Mouse (Mus musculus) 416B (cell line): ENCODE measurements at regions not wholly inside any gene's neighbourhood (a gene's known extent, or its start where the extent isn't known, plus 50 kb on each side); places are given as distances from the start of the nearest gene placed in this dataset.

Experiments
- DNase-seq: peaks from one replicate; pipeline ENCODE4 v3.0.0; 2011; ENCODE audit warnings: low read depth

DNA sequence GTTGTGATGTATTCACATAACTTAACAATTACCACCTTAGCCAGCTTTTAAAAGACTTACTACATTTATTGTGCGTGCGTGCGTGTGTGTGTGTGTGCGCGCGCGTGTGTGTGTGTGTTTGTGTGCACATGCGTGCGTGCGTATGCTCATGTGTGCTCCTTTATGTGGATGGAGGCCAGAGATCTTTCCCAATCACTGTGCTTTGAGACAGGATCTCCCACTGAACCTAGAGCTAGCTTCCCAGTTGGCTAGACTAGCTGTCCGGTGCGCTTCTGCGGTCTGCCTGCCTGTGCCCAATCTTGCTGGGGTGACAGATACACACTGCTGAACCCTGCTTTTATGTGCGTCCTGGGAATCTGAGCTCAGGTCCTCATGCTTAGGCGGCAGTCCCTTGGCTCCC lies 50.1 kb upstream of the Arhgap29 start:
- no peak for DNase-seq

- no peak for DNase-seq
Measured at GRCm38 (mm10) chr3:121900429-121900844, 51.9 kb upstream of the Arhgap29 start.

DNA sequence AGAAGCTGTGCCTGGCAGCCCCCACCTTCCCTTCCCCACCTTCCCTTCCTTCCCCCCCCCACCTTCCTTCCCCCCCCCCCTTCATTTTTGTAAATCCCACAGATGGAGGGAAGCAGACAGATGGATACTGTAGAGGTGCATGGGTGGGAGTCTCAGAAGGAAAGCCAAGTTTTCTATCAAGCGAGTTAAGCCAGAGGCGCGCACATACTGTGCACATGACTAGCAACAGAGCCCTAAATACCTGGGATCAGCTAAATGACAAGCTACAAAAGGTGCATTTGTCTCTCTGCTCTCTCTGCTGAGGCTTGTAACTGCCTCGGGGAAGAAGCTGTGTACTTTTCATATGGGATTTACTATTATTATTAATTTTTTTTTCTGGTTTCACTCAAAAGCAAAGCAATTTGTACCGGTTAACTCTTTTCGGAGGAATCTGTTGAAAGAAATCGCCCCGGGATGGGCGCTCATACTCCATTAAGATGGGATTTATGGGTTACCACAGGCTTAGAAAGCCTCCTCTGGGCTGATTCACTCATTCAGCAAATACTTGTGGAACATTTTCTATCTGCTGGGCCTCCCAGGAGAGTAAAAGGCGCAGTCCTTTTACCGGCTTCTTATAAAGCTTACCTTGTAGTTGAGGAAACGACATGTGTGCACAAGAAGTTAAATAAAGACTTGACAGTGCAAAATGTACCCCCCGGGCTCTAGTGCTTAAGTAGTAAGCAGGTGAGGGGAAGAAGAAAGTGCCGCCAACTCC lies 54.3 kb upstream of the Arhgap29 start:
- no peak for DNase-seq

DNA sequence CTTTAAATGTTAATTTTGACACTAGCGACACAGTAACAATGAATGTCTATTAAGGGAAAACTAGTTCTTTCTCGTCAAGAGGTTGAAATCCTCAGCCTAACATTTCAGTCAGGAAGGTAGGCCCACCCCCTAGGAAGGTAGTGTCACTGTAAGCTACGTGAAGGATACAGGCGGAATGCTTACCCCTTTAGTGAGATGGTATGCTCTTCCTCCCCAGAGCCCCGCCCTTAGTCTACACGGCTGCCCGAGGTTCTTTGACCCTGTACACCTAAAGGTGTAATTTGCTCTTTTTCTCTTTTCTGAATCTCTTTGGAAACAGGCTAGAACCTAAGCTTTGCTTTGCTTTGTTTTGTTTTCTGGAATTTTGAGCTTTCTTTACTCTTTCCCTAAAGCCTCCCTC lies 58.7 kb upstream of the Arhgap29 start:
- DNase-seq, result no peak

- DNase-seq, result no peak
Measured at GRCm38 (mm10) chr3:121892675-121893074, 59.7 kb upstream of the Arhgap29 start.

GRCm38 (mm10) chr3:121891338-121891737 lies 61.0 kb upstream of the Arhgap29 start:
- DNase-seq, result peak; percentile 23

- DNase-seq, result peak; percentile 65
Measured at GRCm38 (mm10) chr3:121890563-121890962, 61.8 kb upstream of the Arhgap29 start.

DNA sequence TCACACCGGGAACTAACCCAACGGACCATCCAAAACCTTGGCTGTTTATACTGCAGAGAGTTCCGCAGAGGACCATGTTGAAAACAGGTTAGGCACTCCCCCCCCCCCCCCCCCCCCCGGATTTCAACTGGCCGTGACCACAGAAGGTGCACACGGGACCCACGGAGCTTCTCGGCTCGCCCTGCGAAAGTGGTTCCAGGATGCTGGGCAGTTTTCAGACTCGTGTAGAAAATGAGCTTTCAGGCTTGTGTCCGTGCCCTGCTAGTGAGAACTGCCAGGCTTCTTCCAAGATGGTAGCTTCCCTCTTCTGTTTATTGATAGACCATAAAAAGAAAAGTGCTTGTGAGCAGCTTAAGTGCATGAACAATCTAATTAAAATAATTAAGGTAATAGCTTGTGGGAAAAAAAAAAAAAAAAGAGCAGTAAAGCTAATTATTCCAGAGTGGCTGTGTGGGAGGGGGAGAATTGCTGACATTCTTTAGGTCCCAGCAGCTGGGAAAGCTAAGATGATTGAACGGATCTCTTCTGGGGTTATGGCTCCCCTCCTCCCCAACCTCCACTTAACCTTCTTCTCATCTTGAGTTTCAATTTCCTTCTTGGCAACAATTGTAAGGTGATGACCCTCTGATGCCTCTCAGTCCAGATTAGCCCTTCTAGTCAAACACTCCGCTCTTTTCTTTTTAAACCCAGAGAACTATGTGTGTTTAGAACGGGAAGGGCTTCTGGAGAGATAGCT lies 65.3 kb upstream of the Arhgap29 start:
- no peak for DNase-seq

- DNase-seq, result no peak
Measured at GRCm38 (mm10) chr3:121886309-121886708, 66.0 kb upstream of the Arhgap29 start.

DNA sequence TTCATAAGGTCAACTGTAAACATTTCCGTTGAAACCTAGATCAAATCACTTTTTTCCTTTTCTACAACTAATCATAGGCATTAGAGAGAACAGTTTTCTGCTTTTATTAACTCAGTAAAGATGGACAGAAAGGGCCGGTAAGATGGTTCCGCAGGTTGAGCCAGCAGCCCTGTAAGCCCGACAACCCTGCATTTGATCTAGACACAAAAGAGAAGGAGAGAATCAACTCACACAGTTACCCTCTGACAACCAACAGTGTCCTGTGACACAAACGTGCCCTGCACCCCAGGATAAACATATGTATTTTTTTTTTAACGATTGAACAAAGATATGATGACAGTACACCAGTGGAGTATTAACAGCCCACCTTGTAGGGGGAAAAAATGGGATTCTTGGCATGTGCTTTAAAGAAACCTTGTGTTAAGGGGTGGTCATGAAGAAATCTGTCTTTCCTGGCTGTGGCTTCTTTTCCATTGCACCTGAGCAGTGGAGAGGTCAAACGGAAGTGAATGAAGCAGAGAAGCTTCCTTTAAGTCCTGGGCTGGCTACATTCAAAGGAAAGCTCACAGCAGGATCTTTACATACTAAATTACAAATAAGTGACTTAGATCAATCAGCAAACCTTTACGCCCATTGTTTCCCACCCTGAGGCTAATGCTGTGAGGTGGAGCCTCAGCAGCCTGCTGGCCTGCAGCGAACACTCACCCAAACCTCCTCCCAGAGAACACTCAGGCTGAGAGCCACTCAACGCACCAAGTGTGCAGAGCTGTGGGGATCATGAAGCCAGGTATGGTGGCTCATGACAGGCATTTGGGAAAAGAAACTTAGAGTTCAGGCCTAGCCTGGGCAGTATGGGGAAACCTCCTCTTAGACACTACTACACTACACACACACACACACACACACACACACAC lies 66.8 kb upstream of the Arhgap29 start:
- no peak for DNase-seq

DNA sequence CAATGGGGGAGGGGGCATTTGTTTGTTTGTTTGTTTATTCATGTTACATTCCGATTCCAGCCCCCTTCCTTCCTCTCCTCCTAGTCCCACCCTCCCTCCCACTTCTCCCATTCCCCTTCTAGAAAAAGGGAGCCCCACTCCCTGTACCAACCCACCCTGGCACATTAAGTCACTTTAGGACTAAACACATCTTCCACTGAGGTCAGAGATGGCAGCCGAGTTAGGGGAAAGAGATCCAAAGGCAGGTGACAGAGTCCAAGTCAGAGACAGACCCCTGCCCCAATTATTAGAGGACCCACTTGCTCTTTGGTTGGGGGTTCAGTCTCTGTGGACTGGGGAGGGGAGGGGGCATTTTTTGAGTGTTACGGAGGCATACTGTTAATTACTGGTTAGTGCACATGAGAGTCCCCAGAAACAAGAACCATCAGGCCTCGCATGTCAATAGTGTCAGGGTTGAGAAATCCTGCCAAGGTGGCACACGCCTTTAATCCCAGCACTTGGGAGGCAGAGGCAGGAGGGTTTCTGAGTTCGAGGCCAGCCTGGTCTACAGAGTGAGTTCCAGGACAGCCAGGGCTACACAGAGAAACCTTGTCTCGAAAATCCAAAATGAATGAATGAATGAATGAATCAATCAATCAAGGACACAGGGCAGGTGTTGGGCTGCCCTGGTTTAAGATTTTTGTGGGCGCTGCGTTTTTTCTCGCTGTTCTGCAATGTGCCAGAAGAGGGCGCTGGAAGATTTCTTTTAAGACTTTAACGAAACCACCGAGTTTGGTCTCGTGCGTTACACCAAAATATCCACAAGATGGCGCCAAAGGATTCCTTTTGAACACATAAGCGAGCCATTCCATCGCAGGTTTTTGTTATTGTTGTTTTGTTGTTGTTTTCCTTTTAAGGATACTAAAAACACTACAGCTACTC lies 67.8 kb upstream of the Arhgap29 start:
- peak; percentile 95 for DNase-seq

GRCm38 (mm10) chr3:121880355-121880754 lies 65.3 kb upstream of the Abcd3 start:
- DNase-seq, result no peak

DNA sequence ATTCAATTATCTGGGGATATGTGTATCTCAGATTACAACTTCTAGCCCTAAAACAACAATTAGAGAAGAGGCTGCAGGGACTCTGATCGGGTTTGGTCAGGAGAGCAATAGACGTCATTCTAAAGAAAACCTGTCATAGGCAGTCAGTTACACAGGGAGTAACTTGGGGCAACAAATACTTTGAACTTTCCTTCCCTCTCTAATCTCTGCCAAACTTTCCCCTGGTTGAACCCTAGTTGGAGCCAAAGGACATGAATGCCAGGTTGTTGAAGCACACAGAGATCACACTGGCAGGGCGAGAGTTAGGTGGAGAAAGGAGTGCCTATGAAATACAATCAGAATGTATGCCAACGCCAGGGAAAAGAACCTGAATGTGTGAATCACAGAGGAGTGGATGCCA lies 60.0 kb upstream of the Abcd3 start:
- no peak for DNase-seq

DNA sequence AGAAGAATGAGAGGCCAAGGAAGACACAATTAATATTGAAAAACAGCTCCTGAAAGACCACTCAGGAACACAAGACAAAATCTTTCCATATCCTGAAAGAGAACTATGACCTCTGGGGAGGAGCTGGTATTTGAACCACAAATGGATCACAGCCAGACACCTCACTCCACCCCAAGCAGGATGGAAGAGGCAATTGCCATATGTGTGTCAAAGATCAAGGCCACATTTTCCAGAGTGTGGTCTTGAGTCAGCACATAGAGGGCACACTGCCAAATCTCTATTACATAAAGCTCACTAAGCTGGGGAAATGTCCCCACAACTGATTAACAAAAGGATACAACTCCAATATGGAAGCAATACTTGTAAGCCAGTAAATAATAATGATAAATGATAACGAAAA lies 59.5 kb upstream of the Abcd3 start:
- peak; percentile 94 for DNase-seq

DNA sequence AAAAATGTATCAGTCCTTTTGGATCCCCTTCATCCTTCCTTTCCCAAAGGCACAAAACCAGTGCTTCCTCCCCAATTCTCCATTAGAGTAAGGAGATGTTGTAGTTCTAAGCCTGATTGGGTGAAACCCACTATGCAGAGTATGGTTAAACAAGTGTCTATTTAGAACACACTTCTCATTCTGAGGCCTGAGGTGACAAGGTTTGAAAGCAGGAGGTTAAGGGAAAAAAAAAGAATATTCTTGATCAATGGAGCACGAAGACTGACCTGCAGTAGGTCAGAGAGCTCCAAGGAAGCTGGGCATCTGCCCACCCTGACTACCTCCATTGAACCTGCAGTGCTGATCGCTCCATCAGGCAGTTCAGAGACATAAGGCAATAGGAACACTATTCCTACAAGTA lies 58.5 kb upstream of the Abcd3 start:
- no peak for DNase-seq

- peak; percentile 8 for DNase-seq
Measured at GRCm38 (mm10) chr3:121872685-121873084, 57.6 kb upstream of the Abcd3 start.

DNA sequence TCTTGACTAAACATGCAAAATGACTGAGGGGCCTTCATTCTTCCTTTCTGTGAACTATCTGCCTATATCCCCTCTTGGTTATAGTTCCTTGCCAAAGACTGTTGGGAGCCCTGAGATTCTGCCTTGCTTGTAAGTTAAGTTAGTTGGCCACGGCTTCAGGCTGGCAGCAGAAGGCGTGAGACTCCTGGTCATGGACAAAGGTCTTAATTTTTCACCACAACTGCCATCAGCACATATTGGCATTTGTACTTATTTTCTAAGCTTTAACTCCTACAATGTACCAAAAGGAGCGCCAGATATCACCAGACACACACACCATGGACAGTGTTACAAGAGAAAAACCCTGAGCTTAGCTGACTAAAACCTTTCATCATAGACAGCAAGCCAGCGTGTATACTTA lies 56.7 kb upstream of the Abcd3 start:
- DNase-seq, result no peak

- no peak for DNase-seq
Measured at GRCm38 (mm10) chr3:121870726-121871125, 55.6 kb upstream of the Abcd3 start.

DNA sequence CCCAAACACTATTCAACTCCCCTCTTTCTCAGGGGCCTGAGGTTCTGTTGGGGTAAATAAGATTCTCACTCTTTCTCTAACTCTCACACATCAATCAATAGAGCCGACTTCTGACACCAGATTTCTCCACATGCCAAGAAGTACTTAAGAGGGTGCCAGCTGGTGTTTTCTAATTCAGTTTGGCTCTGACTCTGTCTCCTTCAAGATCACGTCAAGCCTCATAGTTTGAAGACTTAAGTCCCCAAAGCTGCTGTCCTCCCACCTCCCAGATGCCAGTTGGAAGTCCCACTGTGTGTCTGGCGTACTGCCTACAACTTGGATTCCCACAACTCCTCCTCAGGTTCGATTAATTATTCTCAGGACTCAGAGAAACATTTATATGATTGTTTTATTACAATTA lies 54.6 kb upstream of the Abcd3 start:
- DNase-seq, result no peak

- DNase-seq, result no peak
Measured at GRCm38 (mm10) chr3:121867301-121867700, 52.2 kb upstream of the Abcd3 start.

DNA sequence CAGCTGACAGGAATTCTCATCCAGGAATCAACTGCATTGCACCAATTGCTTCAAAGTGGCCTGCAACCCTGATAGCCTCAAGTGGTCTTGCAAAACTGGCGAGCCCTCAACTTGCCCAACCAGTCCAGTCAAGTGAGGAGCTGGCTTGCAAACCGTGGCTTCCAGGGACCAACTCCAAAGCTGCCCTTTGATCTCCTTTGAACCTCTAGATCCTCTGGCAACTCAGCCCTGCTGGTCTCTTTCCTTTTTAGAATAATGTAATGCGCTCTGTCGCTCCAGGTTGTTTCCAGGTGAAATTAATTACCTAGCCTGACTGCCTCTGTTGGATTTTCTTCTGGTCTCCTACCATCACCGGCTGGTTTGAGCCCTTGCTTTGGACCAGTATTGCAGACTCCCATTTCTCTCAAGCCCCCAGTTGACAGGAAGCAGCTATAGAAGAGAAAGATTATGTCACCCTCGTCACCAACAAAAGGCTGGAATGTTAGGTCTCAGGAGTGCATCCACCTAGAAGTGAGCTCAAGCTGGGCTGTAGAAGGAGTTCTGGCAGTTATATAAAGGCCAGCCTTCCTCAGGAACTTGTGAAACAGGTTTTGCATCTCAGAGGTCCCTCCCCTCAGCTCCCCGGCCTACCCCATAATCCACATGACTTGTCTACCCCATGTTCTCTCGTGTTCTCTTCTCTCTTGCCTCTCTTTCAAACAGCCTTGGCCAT lies 49.8 kb upstream of the Abcd3 start:
- DNase-seq, result no peak
